Mouse (Mus musculus) layer of hippocampus, adult 9-11 months (tissue): ENCODE measurements around the gene Atp8a2.
"Not testable (repeated sequence)": the region's sequence is repeated elsewhere in the genome, so short reads cannot be mapped to it uniquely, and the experiment has no call there.

ENCODE experiments used
- DNase-seq: peaks from one replicate; pipeline ENCODE4 v3.0.0; 2022

The Atp8a2 gene

DNA sequence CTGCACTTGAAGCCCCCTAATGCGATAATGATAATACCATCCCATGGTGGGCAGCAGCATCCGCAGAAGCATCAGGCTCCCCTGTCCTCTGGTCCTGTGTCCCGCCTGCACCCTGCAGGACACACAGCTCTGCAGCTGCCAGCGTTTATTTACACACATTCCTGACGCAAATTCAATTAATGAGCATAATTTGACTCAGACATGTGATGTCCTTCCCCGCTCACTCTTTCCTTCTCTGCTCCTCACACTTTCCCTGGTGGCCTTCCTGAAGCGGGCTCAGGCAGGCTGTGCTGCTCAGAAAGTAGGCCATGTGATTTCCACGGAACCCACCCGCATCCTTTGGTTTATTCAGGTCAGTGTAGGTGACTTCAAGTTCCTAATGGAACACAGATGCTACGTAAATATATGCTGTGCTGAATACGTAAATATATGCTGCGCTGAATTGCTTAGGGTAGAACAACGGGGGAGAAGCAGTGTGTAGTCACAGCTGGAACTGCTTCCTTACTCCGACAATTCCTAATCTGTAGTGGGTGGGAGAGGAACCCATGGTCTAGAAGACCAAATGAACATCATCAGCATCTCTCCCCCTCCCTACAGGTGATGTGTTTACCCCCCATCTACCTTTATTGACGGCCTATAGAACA, 437.7 kb downstream of the Atp8a2 start:
- no peak for DNase-seq

DNA sequence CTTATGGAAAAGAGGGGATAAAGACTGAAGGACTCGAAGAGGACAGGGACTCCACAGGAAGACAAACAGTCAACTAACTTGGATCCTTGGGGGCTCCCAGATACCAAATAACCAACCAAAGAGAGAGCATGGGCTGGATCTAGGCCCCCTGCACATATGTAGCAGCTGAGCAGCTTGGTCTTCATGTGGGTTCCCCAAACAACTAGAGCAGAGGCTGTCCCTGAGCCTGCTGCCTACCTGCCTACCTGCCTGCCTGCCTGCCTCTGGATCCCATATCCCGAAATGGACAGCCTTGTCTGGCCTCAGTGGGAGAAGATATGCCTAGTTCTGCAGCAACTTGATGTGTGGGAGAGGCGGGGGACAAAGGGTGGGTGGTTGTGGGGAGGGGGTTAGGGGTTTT, 444.6 kb downstream of the Atp8a2 start:
- no peak for DNase-seq

DNA sequence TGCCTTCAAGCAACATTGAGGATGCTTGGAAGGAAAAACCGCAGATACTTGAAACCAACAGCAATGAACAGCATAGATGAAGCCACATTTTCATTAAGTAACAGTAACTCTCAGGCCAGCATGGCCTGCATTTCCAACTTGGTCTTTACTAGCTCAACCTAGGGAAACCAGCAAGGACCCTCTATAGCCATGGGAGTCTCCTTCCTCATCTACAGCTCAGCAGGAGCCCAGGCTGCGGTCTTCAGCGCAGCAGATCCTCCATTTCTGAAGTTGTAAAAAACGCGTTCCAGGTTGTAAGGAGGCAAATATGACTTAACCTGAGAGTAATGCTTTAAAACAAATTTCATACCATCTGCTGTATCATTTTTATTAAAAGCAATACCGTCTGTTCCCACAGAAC, 447.0 kb downstream of the Atp8a2 start:
- no peak for DNase-seq

DNA sequence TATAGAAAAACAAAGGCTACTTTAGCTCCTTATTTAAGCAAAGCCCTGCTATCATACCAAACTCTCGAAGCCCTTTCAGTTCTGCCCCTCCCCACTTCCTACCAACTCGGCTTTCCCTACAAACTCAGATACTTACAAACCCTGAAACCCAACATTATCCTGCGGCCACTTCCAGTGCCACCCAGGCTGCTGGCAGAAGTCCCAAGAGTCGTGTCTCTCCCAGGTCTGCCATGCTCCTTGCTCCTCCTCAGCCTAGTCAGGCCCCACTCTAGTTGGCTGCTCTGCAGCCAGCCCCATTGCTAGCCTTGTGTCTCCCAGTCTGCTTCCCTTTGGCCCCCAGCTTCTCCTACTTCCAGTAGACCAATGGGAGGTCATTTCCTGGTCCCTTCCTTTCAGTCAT, 451.3 kb downstream of the Atp8a2 start:
- no peak for DNase-seq

DNA sequence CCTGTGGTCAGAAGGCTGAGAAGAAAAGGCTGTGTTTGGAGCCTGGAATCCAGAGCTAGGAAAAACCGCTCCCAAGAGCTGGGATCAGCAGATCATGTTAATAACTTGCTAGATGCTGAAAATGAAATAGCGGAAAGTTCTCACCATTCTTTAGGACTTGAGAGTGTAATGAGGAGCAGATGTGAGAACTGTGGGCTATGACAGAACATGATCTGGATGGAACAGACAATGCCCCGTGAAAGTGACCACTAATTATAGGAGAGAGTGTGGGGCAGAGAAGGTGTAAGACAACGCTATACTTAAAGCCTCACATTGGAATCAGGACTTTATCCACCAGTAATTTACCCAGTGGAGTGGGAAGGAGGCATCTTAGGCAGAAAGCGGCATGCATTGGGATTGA, 455.2 kb downstream of the Atp8a2 start:
- DNase-seq: no peak

DNA sequence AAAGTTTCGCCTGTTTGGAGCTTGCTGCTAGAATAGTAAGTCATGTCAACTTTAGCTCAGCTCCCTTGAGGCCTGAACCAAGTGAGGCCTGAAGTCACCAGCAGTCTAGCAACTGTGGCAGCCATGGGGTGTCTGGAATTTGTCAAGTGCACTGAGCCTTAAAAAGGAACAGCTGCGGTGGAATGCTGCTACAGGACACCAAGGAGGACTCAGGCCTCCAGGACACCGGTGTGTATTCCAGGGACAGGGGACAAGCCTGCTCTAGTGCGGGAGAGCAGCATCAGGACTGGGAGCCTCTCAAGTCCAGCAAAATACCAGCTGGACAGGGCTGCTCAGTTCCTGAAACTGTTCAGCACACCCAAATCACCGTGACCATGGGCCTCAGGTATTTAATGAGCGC, 457.5 kb downstream of the Atp8a2 start:
- no peak for DNase-seq

DNA sequence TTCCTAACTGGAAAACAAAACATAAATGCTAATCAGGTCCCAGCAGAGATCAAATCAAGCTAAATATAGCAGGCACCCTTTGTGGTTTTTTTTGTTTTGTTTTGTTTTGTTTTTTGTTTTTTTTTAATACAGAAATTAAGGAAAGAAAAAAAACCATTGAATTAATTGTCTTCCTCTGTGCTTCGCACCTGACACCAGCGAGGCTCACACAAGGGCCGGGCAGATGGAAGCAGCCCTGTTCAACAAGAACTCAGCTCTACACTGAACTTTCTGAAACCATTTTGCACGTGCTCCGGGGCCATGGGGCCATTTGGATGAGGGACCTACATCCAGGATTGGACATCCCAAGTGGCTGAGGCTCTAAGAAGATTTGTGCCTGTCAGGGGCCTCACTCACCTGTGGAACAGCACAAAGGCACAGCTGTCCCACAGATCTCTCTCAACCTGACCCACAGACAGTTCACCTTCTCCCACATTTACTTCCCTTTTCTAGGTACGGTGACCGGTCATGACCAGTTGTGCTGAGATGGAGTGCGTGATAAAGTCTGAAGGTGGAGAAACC, 459.2 kb downstream of the Atp8a2 start:
- no peak for DNase-seq

DNA sequence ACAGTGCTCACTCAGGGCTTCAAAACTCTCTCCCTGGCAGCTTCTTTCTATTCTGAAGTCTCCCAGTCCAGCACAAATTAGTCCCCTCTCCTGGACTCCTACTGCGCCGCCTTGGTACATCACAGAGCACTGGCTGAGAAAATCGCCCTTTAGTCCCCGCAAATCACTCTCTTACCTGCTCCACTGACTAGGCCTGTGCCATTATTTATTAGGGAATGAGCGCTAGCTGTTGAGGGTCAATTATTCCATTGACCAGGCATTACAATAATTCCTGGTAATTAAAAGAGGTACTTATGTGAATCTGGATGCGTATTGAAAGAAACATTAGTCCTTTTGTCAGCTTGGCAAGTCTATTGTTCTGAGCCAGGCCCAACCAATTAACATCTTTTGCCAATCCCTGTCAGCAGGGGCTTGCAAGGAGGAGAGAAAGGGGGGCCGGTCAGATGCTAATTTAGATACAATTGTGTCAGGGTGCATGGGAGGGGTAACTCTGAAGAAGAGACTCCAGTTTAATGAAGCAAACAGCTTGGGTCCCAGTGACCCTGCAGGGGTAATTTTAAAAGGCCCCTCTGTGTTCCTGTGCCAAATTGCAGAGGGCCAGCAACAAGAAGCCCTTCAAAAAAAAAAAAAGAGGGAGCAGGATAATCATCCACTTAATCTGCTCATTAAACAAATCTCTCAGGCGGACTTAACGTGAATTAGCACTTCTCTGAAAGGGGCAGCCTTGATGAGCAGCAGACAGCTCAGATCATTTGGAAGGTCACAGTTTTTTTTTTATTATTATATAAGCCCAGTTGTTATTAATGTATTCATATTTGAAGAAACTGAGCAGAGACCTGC, 459.9 kb downstream of the Atp8a2 start:
- peak; percentile 71 for DNase-seq

DNA sequence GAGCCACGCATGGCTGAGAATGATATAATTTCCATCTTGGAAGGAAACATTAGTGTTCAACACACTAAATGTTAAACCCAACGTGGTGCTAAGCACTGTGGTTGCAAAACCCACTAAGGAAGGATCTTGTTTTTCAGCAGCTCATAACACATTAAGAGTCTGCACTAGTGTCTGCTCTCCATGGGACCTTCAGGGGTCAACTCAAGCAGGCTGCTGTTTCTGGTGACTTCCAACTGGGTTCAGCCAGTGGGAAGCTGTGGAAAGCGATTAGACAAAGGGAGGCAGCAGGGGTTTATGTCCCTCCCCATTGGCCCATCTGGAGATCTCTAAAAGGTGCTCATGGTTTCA, 467.0 kb downstream of the Atp8a2 start:
- DNase-seq: no peak

DNA sequence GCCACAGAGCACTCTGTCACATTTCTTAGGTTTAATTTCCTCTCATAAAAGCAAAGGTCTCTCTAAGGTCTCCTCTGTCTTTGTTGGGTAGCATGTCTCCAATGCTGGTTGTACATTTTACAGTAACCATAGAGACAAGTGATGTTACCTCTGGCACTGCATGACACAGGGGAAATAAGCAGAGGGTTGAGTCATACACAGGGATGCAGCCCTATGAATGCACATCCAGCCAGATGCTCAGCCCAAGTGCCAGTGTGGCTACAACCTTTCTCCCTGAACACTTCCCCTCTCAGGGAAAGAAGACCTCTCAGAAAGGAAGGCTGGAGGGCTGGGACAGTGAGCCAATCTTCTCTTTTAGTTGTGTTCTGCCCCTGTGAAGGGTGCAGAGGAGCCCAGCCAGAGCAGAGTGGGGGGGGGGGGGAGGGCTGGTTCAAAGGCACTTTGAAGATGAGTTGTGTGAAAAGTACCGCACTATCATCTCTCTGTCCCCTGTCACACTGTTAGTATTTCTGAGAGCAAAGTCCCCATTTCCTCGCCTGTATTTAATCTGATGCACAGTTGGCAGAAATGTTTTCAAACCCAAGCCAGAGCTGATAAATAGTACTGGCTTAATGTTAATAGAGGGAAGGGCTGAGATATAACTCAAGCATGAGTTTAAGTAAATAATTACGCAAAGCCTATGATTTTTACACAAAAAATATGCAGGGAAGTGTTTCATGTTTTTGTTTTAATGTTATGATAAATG, 467.5 kb downstream of the Atp8a2 start:
- DNase-seq: no peak

DNA sequence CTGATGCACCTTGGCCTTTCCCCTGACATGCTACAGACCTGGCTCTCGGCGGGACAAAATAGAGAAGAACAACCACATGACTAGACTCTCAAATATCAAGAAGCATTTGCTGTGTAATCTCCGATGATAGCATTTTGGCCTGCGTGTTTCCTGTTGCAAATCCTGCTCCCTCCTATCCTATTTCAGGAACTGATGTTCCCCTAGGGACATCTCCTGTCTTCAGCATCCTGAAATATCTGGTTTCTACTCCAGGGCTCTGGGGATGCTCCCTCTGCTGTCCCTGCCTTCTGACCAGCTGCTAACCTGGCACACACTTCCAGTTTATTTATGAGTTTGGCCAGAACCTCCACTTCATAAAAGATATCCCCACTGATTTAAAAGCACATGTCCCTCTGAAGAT, 470.0 kb downstream of the Atp8a2 start:
- no peak for DNase-seq

DNA sequence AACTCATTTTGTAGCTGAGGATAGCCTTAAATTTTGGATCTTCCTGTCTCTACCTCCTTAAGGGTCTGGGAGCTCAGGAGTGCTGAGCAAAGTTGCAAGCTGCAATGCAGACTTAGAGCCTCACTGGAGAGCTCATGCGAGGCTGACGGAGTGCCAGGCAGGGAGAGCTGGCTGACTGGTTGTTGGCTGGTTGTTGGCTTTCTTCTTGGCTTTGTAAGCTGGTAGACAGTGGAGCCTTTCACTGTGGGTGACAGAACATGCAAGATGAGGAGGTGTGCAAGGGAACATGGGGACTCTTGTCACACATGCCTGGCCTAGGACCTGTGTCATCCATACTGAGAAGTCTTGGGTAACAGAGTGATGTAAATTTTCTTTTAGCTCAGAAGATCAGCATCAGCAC, 473.8 kb downstream of the Atp8a2 start:
- DNase-seq: no peak

DNA sequence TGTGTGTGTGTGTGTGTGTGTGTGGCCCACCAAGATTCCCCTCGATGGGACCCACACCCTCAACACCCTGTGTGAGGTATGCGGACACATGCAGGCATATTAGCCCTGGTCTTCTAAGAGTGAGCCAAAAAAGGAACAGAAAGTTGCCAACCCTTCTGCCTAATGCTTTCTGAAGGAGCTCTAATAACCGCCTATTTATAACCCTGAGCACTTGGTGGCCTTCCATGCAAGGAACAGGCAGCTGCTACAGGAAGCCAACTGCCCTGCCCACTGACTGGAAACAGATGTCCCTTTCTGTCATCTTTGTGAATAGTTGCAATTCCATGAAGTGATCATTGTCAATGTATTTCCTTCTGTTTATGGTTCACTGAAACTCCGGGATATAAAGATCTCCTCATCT, 475.0 kb downstream of the Atp8a2 start:
- peak; percentile 36 for DNase-seq

DNA sequence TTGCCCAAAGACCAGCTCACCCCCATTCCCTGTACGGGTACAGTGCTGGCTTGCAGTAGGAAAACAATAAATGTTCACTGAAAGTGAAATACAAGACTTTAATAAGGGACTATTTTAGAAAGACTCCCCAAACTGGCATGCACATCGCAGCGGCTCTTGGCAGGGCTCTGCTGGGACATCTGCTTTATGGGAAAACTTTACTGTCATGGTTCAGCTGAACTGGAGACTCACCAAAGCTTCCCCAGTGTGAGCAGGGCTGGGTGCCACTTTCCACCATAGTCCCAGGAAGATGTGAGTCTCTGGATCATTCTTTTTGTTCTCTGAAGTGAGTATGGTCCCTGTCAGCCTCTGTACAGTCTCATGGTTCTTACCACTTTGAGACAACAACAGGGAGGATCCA, 475.6 kb downstream of the Atp8a2 start:
- peak; percentile 27 for DNase-seq

DNA sequence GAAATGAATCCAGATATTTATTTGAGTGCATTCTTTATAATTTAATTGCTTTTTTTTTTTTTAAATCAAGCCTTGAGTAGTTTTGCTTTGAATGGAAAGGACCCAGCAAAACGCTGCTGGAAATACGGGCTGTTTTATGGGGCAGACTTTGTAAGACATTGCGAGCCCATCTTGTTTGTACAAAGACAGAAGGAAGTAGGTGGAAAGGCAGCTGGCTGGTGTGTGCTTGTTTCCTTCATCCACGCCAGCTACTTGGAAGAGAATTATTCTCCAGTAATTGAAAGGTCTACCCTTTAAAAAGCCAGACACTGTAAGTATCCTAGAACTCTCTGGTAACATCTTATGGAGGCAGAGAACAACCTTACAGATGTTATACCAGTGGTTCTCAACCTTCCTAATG, 476.6 kb downstream of the Atp8a2 start:
- peak; percentile 63 for DNase-seq

DNA sequence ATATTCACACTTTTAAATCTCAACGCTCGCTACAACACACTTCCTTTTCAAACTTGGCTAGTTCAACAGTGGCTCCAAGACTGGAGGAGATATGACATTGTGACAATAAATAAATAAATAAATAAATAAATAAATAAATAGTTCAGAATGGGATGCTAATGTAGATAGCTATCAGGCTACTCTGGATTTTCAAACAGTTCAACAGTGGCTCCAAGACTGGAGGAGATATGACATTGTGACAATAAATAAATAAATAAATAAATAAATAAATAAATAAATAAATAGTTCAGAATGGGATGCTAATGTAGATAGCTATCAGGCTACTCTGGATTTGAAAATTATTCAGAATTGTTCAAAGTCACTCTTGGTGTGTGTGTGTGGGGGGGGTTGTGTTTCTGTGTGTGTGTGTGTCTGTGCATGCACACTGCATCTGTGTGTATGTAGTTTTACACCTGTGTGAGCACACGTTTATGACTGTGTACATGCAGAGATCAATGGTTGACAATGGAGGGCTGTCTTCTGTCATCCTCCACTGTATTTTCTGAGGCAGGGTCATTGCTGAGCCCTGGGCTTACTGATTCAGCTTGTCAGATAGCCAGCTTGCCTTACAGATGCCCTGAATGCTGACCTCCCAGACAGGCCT, 480.4 kb downstream of the Atp8a2 start:
- DNase-seq: not testable (repeated sequence)

DNA sequence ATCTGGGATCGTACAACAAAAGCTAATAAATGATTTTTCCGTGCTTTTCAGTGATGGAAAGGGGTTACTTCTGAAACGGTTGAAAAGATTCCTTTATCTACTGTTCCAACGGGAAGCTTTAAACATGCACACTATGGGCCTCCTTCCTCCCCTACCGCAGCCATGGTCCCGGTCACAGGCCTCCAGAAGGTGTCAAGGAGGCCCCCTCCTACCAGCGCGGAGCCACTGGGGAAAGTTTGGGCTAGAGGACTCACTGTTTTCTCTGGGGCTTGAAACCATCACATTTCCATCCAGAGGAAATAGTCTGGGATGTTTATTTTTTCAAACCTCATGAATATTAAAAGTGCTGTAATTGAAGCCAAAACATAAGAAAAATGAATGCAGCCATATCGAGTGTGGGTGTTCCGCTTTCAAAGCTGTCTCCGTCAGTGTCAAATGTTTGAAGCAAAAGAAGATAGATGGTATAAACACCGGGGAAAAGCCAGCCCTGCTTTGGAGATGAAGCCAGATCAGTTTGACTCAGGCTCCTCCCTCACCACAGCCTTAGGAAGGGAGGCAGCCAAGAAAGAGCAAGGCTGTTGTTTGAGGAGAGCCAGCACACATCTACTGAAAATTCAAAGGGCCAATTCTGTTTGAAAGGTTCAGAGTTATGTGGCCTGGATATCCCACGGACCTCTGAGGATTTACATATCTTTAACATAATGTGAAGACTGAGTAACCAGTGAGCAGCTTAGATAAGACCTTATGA, 481.1 kb downstream of the Atp8a2 start:
- peak; percentile 67 for DNase-seq

DNA sequence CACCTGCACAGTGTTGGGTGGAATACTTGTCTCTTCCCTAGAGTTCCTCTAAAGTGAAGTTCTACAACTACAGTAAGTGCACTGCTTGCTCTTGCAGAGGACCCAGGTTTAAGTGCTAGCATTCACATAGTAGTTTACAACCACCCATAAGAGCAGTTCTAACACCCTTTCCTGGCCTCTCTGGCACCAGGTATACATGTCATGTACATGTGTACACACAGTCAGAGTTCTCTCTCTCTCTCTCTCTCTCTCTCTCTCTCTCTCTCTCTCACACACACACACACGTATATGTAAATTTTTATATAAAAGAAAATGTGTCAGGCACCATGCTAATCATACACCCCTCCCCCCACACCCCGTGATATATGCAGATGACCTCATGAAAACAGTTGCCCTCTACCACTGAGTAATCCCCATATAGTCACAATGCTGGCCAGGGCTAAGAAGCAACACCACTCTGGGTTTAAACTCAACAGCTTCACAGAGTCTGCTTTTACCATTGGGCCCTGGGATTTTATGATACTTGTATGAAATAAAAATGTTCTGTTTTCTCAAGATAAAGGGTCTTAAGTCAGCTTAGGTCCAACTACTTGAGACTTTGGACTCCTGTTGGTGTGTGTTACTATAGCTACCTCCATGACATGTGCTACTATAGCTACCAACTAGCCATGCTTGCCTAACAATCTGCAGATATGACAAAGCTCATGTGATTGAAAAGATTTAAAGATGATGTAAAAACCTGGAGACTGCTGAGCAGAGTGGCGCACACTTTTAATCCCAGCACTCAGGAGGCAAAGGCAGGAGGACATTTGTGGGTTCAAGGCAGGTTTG, 487.3 kb downstream of the Atp8a2 start:
- no peak for DNase-seq

DNA sequence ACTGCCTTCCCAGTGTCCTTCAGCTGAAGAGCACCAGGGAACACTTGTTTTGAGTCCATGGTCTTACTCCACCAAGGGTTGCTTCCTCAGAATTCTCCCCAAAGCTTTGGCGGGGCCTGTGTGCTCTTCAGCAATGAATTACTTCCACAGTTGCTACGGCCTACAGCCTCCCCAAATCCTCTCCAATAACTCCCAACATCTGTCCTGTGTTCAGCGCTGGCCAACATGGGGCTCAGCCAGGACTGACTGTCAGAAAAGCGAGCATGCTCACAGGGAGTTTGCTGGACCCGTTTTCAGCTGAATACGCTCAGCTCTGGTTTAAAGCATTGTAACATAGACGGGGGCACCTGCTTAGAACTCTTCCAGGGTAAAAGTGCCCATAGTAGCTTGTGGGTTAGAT, 489.0 kb downstream of the Atp8a2 start:
- DNase-seq: no peak

DNA sequence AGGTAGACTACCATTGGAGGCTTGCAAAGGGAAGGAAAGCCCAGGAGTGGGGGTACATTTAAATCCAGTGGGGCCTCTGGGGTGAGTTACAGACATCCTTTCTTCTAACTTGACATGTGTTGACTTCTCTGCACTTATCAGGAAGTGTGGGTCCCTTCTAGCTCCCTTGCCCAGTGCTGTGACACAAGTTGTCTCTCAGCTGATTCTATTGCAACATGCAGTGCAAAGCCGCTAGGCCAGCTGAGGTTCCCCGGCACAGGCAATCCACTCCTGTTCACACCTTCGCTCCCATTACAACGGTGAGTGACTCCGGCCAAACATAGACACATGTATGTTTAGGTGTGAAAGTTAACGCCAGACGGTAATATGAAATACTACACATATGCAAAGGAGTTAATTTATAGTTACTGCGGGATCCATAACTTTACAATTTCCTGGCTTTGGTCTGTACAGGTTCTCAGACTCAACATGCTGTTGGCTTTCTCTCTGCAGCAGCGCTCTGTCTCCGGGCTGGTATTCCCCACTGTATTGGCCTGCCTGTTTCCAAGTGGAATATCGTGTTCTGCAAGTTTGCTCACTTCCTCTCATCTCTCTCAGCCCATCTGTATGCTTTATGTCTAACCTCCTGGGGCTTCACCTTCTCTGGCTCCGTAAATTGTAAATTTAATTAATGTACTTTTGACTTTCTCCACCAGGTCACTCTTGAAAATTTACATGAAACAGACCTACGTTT, 491.5 kb downstream of the Atp8a2 start:
- no peak for DNase-seq

DNA sequence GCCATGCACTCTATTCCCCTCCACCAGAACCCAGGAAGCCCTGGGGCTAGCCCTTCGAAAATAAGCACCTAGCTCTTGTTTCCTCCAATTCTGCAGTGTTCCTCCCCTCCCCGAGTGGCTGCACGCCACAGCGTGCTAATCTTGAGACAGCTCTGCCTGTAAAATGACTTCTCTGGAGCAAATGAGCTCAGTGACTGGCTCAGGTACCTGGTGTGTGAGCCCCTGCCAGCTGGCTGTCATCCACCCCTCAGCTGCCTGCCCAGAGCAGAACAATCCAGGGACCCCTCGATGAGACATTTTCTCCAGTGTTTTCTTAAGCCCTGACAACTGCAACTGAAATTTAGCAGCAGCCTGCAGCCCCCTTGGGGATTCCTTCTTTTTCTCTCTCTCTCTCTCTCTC, 495.5 kb downstream of the Atp8a2 start:
- no peak for DNase-seq
